Mouse (Mus musculus) embryonic fibroblast, embryonic 13.5 days (primary cell): ENCODE measurements around the gene Zfp654.

Source experiments
- CTCF ChIP-seq: IDR thresholded peaks from 2 replicates; pipeline ENCODE4 v1.5.1; 2011; ENCODE audit warnings: mild to moderate bottlenecking, control low read depth, low read length, moderate library complexity, borderline replicate concordance; ENCODE audit not compliant: insufficient read depth
- POLR2A ChIP-seq: IDR thresholded peaks from 2 replicates; pipeline ENCODE4 v1.6.1; 2011; ENCODE audit warnings: low read depth, mild to moderate bottlenecking, control low read depth, low read length, moderate library complexity

DNA sequence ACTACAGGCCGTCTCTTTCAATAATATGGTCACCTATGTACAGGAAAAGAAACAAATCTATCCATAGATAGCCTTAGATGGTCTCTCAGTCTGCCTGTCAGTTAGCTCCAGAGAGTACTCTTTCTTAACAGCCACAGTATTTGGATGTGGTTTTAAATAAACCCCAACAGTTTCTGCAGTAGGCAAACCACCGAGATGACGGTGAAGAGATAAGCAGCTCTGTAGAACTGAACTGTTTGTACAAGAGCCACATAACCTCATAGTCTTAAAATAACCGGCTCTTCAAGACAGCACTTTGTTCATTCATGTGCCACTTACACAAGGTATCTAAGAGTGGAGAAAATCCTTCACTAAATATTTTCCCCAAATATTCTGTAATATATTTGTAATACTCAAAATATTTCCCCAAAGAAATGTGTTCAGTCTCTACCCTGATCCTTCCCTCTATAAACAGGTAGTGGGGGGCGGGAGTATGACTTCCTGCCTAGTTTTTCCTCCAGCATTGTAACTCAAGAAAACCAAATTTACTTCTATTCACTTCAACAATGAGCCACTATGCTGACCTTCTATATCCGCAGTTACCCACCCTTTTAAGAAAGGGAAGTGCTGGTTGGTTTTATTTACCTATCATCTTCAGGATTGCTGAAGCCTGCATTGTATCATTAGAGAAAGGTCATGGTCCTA is 92.7 kb downstream of the Zfp654 start:
- TF ChIP-seq CTCF = no peak
- no peak for TF ChIP-seq POLR2A
